11 mouse cellular contexts compared by ENCODE assay signal in the genomic region with DNA sequence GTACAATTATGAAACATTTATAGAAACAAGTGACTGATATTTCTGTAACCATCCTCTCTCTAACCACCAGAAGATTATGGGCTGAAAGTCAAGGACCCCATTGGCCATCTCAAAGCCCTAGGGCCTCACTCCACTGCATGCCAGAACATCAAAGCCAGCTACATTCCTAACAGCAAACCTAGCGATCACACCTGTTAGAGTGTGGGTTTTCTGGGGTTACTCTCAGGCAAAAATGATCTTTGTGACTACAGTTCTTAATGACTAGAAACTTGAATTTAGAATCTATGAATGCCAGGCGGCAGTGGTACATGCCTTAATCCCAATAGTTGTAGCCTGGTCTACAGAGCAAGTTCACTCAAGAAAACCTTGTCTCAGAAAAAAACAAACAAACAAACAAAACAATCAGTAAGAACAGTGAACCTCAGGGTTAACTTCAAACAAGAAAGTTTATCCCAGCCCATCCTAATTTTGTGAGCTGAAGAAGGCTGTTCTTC. TPM values are rescaled to one million over a fixed set of nuclear protein-coding genes. Genes with fewer than 3 reads are reported as not detected.
"Had no signal": no experiment of that assay in that cellular context is flagged by ENCODE, and none has a peak within 500 bp of the region (broad histone marks: within the 10 kb centered on the region; RNA-seq: fewer than 3 reads in every experiment).

No protein-coding gene starts in this region.

RNA-seq across cellular contexts. Expression of gene Zfp978, which starts 16.0 kb away (rescaled TPM):
- total RNA-seq: megakaryocyte, adult 5-6 weeks; megakaryocyte-erythroid progenitor cell, adult 5-6 weeks had no signal
- polyA plus RNA-seq: midbrain, embryonic 12.5 days; midbrain, embryonic 16.5 days; neural tube, embryonic 13.5 days; neural tube, embryonic 15.5 days; small intestine, adult 2 months; stomach, postnatal 0 days; urinary bladder, adult 2 months had no signal

RNA-seq across cellular contexts. Expression of gene Zfp988, which starts 39.6 kb away (rescaled TPM):
- total RNA-seq: megakaryocyte, adult 5-6 weeks had no signal
- polyA plus RNA-seq: liver, embryonic 16.5 days; midbrain, embryonic 12.5 days; midbrain, embryonic 14.5 days; small intestine, adult 2 months had no signal
